Mouse (Mus musculus) monocyte, adult 2 months (primary cell): ENCODE measurements at regions not wholly inside any gene's neighbourhood (a gene's known extent, or its start where the extent isn't known, plus 50 kb on each side); places are given as distances from the start of the nearest gene placed in this dataset.
A peak's percentile ranks its signal among the peaks of the same experiment; 100 is the strongest.
"Not testable (repeated sequence)": the region's sequence is repeated elsewhere in the genome, so short reads cannot be mapped to it uniquely, and the experiment has no call there.

Experiments used
- DNase-seq, 2 experiments: peaks; one replicate each; pipeline ENCODE4 v3.0.0; 2022; ENCODE audit warnings: low spot score in 2 of 2, low read depth in 1 of 2

DNA sequence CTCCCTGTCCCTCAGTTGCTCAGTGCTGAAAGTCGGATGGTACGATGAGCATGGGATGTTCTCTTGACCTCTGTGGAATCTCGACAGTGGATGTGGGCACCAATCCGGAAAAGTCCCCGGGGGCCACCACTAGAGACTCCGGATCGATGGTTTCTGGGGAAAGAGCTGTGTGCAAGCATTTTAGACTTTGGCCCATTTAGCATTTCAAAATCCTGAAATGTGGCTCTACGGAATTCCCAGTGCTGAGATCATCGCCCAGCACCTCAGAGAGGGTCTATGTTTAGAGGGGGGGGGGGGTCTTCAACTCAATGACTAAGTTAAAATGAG lies 68.6 kb downstream of the Tomm20 start:
- no peak for DNase-seq

DNA sequence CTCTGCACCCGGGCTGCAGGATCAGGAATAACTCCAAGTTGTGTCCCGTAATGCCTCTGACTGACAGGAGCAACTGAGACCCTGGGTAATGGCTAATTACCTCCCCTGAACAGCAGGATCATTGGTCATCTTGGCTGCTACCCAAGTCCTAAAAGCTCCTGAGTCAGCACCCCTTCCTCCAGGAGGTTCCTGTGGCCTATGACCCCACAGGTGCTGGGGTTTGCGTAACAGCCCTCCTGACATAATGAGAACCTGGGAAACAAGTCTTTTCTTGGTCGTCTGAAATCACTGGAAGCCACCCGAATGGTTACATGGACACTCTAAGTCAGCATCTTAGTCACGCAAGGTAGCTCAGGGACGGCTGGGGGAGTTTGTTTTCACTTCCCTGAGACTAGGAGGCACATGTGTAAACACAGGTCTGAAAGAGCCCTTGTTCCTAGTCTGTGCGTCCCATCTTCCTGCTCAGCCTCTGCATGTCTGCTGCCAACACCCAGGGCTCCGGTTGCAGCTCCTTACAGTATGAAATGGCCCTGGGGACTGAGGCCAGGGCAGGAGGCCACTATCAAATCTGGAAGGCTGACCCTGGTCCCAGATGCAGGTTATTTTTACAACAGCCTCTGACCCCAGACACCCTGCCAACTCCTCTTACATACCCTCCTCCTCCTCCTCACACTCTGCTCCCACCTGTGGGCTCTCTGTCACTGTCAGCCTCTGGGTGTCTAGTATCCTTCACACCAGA lies 69.2 kb downstream of the Tomm20 start:
- no peak for DNase-seq

DNA sequence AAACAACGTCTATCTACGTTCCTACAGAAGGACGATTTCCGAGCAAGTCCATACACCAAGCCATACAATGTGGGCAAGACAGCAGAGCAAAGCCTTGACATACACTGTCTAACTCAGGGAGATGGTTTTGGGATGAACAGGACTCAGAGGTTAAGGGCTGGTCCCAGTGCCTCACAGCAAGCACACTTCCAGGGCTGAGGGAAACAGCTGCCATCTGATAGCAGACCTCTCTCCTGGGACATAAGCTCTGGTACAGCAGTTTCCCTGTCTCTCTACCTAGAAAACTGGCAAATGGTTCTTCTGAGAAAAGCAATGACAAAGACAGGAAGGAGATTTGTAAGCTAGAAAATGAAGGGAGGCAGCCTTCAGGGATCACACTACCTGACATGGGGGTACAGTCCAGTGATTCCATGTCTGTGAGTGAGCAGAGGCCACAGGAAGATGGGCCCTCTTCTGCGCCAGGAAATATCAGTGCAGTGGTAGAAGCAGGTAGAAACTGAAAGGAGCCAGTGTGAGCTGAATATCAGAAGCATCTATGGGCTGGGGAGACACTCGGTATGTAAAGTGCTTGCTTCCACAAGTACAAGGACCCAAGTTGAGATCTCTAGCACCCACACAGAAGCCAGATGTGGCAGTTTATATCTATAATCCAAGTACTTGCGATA lies 70.0 kb downstream of the Tomm20 start:
- no peak for DNase-seq

DNA sequence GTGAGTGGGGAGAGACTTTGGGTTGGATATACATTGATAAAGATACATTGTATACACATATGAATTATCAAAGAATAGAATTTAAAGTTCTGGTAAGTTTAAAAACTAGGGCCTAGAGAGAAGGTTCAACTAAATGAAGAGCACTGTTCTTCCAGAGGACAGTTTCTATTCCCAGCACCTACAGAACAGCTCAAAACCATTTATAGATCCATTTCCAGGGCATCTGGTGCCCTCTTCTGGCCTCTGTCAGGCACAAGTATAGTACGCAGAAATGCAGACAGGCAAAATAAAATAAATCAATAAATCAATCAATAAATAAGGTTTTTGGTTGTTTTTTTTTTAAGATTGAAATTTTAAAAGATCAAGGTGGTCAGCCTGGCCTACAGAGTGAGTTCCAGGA lies 70.8 kb downstream of the Tomm20 start:
- DNase-seq = no peak

DNA sequence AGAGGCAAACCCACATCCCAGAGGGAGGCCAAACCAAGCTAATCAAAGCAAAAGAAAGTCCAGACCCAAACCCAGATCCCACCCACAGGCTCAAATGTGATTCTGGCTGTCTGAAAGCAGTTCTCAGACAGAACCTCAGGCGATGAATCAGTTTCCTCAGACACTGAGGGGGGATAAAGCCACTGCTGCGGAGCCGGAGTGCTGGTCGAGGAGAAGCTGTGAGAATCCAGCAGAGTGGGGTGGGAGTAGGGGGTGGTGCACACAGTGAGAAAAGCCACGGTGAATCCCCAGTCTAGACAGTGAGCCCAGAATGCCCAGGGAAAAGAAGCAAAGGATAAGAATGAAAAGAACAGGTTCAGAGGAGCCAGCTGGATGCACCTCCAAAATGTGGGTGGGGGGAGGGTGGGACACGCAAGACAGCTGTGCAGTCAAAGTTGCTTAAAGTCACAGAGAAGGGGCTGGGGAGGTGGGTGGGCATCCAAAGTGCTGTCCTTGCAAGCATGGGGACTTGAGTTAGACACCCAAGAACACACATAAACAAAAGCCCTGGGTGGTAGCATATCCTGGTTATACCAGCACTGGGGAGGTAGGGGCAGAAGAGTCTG lies 71.4 kb downstream of the Tomm20 start:
- no peak for DNase-seq

DNA sequence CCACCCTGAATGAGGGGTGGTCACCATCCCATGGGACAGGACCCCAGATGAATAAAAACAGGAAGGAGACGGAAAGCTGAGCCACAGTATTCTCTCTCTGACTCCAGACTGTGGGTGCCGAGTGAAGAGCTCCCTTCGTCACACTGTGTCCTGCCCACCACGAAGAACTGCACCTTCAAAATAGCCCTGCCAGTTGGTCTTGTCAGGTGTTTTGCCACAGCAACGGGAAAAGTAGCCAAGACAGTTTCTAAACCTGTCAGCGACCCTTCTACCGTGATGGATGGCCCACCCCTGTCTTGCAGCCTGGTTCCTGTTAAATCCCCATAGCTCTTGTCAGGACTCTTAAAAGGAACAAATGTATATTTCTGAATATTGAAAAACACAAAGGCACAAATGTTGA lies 72.3 kb downstream of the Tomm20 start:
- no peak for DNase-seq

DNA sequence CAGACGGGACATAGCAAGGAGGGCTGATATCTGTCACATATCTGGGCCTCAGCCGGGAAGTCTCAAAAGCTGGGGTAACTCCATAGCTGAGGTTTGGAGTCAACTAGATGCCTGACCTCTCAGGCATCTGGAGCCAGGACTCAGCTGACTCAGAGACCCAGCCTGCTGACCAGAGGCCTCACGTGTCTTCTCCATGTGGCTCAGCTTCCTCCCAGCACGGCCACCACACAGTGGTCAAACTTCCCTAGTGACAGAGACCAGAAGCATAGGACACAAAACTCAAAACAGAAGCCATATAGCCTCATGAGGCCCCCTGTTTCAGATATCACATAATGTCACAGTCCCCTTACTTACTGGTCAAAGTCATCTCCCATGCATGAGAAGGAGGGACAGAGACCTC lies 73.1 kb downstream of the Tomm20 start:
- DNase-seq = peak; percentile 24 to 48

DNA sequence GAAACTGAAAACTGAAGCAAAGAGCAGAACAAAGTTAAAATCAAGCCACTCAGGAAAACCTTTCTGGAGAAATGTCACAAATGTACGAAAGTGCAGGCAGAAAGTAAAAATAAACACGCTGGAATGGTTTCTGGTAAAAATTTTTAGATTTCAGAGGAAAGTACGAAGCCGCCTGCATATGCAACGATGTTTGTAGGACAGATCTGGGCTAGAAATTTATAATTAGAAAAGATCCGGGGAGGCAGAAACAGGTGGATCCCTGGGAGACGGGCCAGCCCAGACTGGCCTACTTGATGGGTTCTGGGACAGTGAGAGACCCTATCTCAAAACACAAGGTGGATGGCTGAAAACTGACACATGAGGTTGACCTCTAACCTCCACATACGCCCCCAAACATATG lies 73.5 kb downstream of the Tomm20 start:
- no peak for DNase-seq

DNA sequence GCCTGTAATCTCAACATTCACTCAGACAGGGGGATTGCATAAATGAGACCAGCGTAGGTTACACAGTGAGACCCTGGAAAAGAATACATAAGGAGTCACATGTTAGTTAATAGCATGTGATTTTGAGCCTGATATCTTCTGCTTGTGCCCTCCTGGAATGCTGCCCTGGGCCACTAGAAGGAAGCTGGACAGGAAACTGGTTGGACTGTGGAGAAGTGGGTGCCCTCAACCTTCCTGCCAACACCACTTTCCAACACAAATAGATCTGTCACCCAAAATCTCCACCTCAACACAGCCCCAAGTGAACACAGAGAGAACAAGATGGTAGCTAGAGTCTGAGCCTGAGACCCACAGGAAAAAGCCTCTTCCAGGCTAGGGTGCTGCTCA lies 76.2 kb downstream of the Tomm20 start:
- no peak for DNase-seq

DNA sequence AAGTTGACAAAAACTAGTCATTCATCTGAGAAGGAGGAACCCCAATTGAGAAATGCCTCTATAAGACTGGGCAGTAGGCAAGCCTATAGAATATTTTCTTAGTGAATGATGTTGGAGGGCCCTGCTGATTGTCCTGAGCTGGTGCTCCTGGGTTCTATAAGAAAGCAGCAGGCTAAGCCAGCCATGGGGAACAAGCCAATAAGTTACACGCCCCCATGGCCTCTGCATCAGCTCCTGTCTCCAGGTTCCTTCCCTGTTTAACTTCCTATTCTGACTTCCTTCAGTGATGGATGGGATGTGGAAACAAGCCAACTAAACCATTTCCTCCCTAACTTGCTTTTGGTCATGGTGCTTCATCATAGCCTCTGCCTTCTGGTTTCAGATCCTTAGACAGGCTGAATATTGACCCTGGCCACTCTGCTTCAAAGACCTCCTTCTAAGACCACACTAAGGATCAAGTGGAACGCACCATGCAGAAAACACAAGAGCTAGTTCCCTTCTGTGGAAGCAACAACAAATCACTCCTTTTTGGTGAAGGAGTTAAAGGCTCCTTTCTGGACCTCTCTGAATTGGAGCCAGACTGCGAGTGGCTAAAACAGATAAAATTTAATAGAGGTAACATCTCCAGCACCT lies 76.7 kb downstream of the Tomm20 start:
- peak; percentile 51 to 65 for DNase-seq

DNA sequence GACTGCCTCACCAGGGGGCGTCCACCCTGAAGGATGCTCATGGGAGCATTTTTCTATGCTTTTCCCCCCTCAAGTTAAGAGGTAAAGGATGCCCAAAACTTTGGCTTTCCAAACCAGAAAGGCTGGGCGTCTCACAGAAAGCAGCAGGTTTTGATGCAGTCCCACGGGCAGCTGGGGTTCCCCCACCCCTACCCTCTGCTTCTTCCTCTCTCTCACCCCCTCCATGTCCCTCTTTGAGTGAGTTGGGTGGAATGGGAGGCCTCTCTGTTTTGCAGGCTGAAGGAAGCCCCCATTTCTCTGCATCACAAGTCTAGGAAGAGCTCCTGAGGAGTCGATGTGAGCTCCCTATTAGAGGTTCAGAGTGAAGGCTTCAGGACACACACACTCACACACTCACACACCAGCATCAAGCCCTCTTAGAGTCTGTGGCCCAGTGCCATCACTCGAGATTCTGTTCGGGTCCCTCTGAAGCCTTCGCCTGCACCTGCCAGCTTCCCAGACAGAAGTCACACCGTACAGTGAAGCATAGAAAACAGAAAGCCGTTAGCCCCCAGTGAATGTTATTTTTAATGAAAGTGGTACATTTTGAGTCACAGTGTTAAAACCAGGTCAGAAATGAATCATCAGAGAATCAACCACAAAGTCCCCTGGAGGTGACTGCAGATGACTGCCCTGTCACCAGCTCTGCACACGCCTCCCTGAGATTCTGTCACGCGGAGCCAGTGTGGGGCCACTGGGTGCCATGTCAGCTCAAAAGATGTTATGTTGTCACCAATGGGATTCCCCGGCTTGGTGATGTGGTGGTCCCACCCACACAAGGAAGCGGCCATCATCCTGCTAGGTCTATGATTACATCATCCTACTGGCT lies 78.3 kb downstream of the Tomm20 start:
- peak; percentile 56 to 74 for DNase-seq

DNA sequence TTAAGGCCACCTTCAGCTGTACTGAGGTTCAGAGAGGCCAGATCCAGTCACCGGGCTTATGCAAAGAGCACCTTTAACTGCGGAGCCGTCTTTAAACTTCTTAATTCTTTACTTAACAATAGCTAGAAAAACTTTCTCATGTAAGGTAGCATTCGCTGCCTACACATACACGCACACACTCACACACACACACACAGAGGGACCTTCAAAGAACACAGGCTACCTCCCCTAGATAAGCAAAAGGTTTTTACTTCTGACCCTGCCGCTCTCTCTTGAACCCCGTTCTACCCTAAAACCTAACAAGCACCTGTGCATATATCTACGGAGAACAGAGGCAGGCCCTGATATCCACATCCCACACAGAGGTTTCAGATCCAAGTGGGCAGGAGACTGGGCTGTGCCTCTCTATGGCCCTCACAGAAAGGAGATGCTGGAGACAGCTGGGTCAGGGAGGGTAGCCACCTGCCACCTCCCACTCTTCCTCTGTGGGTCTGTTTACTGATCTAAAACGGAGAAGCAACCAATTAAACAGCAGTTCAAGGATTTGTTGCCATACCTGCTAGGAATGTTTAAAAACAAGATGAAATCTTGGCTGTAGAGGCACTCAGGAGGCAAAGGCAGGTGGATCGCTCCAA lies 81.2 kb downstream of the Tomm20 start:
- no peak for DNase-seq

DNA sequence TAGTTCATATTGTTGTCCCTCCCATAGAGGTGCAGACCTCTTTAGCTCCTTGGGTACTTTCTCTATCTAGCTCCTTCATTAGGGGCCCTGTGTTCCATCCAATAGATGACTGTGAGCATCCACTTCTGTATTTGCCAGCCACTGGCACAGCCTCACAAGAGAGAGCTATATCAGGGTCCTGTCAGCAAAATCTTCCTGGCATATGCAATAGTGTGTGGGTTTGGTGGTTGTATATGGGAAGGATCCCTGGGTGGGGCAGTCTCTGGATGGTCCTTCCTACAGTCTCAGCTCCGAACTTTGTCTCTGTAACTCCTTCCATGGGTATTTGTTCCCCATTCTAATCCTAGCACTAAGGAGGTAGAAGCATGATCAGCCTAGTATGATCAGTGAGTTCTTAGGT lies 82.0 kb downstream of the Tomm20 start:
- not testable (repeated sequence) for DNase-seq

DNA sequence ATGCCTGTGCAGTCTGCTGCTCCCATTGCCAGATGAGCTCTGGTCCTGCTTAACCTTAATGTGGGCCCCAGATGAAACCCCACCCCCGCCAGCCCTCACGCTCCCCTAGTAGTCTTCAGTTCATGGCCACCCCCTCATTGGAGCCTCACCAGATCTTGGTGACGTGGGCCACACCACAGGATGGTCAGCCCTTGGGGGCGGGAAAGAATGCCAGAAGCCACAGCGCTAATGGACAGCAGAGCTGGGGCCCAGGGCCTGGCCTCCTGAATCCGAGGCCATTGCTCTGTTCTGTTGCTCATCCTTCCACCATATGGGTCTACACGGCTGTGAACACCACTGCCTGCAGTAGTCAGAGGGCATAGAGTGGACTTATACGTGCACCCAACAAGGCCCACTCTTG lies 83.9 kb downstream of the Tomm20 start:
- no peak for DNase-seq

DNA sequence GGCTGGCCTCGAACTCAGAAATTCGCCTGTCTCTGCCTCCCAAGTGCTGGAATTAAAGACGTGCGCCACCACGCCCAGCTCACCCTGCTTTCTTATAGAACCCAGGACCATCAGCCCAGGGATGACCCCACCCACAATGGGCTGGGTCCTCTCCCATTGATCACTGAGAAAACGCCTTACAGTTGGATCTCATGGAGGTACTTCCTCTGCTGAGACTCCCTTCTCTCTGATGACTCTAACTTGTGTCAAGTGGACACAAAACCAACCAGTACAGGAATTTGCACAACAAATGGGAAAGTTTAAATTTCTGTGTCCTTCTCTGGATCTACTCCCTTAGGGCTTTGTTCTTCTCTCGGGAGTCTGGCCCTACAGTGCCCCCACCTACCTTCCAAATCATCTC lies 85.0 kb downstream of the Tomm20 start:
- no peak for DNase-seq

DNA sequence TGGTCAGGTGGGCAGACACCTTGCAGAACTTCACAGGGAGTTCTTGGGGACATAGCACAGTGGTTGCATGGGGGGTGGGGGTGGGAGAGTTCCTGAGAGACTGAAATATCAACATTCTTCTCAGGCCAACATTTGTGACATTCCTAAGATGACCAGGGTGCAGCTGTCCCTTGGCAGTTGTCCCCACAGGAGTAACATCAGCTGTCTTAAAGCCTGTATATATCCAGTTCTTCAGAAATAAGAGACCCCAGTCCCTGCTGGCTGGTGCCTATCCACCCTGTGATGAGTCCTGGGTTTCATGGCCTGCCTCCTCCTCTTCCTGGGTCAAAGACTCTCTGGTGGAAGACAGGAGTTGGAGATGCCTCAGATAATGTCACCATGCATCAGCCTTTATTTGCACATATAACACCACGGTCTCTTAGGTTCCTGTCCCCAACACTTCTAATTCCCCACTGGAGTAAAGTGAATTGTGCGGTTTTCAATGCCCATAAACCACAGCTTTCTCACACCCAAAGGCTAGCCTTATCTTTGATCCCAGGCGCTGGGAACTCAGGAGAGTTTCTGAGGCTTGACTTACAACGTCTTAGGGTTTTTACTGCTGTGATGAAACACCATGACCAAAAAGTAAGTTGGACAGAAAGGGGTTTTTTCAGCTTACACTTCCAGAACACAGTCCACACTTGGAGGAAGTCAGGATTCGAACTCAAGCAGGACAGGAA lies 85.8 kb downstream of the Tomm20 start:
- no peak for DNase-seq

DNA sequence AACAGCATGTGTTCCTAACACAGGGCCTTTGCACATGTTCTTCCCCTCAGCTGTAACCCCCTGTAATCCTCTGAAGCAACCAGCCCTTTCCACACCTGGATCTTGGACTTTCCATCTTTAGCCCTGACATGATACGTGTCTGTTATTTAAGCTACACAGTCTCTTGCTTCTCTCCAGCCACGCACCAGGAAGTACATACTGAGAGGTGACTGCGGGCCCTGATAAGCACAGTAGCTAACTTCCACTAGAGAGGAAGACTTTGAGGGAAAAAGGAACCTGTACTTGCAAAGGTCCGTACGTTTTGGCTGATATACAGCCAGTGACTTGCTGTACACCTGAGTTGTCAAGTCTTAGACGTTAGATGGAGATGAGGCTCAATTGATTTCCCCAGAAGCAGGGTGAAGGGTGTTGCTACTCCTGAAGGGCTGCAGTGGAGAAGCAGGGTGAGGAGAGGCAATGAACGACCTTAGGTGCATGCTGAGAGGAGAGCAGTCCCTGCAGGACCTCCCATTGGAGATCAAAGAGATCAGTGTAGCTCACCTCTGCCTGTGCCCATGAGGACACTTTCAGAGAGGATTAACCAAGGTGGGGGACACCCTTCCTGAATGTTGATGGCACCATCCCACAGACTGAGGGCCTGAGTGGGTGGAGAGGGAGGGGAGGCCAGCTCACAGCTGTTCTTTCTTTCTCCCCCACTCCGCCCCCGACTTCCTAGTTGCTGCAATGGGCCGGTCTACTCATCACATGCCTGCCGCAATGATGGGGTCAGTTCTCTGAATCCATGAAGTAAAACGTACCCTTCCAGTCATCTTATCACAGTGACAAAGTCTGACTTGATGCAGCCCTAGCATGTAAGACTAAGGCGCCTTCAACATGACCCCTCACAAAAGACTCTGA lies 88.1 kb downstream of the Tomm20 start:
- DNase-seq = no peak

DNA sequence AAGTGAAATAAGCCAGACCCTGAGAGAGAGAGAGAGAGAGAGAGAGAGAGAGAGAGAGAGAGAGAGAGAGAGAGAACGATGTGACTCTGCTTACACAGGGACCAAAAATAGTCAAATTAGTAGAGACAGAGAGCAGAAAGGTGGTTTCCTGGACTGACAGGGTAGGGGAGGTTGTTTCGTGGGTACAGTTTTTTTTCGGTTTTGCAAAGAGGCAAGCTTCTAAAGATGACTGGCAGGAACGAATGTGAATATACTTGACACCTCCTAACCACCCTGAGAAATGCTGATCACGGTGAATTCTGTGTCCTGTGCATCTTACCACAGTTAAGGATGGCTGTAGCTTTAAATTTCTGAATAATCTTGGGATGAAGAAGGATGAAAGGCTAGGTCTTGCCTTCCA lies 89.7 kb downstream of the Tomm20 start:
- DNase-seq = no peak

DNA sequence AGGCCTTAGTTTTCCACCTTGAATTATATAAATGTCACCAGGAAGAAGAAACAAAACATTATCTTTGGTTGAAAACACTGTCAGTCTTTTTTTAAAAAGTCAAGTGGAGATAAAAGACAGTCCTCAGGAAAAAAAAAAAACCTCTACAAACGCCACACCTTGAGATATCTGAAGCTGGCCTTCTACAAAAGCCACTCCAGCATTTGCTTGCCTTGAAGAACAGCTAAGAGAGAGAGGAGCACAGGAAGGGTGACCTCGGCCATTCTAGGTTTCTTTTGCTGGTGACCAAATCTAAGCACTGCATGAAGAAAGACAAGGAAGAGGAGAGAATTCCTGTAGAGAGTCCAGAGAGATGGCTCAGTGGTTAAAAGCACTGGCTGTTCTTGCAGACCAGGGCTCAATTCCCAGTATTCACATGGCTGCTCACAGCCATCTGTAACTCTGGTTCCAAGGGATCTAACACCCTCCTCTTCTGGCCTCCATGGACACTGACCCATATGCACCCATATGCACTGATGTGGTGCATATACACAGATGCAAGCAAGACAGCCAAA lies 90.5 kb downstream of the Tomm20 start:
- no peak for DNase-seq
